Mouse (Mus musculus) testis, adult 2 months (tissue): ENCODE results near the gene Hcls1. TPM values are rescaled to one million over a fixed set of nuclear protein-coding genes. Genes with fewer than 3 reads are reported as not detected.

Source experiments
- H3K27ac ChIP-seq: fragments of 200-500 bp; 2 replicates; pipeline ENCODE4 v1.5.1; 2012; ENCODE audit warnings: low read depth, low read length; ENCODE audit not compliant: control insufficient read depth, insufficient read depth
- H3K27me3 ChIP-seq: fragments of 200-500 bp; 2 replicates; pipeline ENCODE4 v1.6.1; 2012; ENCODE audit warnings: mild to moderate bottlenecking, low read length, moderate library complexity; ENCODE audit not compliant: control insufficient read depth, insufficient read depth
- H3K36me3 ChIP-seq: fragments of 200-500 bp; 2 replicates; pipeline ENCODE4 v1.6.1; 2012; ENCODE audit warnings: mild to moderate bottlenecking, low read length; ENCODE audit not compliant: control insufficient read depth, insufficient read depth
- H3K4me1 ChIP-seq: fragments of 200-500 bp; 2 replicates; pipeline ENCODE4 v1.6.1; 2012; ENCODE audit warnings: low read length; ENCODE audit not compliant: control insufficient read depth, insufficient read depth
- H3K4me3 ChIP-seq: fragments of 200-500 bp; 2 replicates; pipeline ENCODE4 v1.5.1; 2012; ENCODE audit warnings: low read depth, mild to moderate bottlenecking, low read length, moderate library complexity, mixed read lengths; ENCODE audit not compliant: control insufficient read depth
- CTCF ChIP-seq: fragments of 200-500 bp; IDR thresholded peaks from 2 replicates; pipeline ENCODE4 v1.5.1; 2012; ENCODE audit warnings: low read depth, mild to moderate bottlenecking, inconsistent platforms, low read length, moderate library complexity; ENCODE audit not compliant: control insufficient read depth, insufficient read depth, insufficient replicate concordance
- POLR2A ChIP-seq: fragments of 200-500 bp; IDR thresholded peaks from 2 replicates; pipeline ENCODE4 v1.6.1; 2012; ENCODE audit warnings: low read depth, mild to moderate bottlenecking, inconsistent platforms, low read length, moderate library complexity; ENCODE audit not compliant: control insufficient read depth
- polyA plus RNA-seq: library from polyadenylated mRNA; depleted of rRNA; stranded (reverse); fragments of >200 nt; gene quantifications from 2 replicates; pipeline ENCODE4 v1.2.3, GENCODE M21; 2012; rRNA removed

Gene Hcls1
- polyA plus RNA-seq, 1 experiment: 0.75 TPM

DNA sequence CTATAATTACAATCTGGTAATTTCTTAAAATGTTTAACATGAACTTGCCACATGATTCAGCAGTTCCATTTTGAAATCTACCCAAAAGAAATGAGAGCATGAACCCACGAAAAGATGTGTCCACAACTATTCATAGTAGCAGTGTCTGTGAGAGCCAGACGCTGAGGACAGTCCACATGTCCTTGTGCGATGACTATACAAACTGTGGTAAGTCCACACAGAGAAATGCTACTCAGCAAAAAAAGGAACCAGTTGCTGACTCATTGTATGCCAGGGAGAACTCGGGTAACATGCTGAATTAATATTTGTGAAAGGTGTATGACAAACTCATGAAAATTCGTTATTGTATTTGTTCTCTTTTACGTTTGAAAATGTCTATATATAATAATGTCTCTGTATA is 62.9 kb downstream of the Hcls1 start:
- H3K4me1 ChIP-seq: no peaks in the 10 kb centered on the region
- H3K27me3 ChIP-seq: no peaks in the 10 kb centered on the region
- no peak overlapping the region for H3K27ac ChIP-seq
- H3K36me3 ChIP-seq: no peaks in the 10 kb centered on the region
- no peak for TF ChIP-seq CTCF
- no peak for TF ChIP-seq POLR2A
- no peak overlapping the region for H3K4me3 ChIP-seq

DNA sequence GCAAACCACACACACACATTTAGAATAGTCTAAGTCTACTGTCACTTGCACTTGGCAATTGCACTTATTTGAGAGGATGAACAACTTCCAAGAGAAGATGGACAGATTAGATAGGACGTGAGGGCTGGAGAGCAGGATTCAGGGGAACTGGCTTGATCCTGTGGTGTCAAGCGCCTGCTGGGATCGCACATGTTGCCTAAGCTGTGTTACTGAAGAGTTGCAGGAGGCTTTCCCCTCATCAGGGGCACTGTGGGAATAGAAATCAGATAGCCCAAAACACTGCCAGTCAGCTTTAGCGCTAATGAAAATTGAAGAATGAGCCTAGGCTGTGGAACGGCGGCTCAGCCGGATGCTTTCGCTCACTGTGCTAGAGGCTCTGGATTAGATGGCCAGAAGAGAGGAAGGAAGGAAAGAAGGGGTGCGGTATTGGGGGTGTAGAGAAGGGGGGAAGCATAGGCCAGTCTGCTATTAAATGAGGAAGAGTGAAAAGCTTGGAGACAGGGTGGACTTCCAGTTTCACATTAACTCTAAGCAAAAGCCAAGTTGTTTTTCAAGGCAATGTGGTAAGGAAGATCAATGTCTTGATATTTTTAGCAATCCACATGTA is 64.7 kb downstream of the Hcls1 start:
- Histone ChIP-seq H3K4me3 (no peak overlapping the region), H3K27ac (no peak overlapping the region), H3K36me3 (no peaks in the 10 kb centered on the region), H3K4me1 (no peaks in the 10 kb centered on the region), H3K27me3 (no peaks in the 10 kb centered on the region)
- no peak for TF ChIP-seq CTCF

DNA sequence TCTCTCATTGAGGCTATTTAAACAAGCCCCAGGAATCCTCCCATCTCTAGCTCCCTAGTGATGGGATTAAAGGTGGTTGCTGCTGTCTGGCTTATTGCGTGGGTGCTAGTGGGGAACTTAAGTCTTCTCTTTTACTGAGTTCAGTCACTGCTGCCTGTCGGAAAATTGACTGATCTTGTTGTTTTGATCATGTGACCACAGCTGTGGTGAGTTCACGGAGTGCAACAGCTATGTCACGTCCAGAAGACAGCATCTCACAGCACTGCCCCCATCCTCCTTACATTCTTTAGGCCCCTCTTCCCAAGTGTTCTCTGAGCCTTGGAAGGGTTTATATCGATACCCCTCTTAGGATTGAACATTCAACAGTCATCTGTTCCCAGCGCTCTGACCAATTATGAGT is 74.5 kb downstream of the Hcls1 start:
- Histone ChIP-seq H3K27ac (no peak overlapping the region), H3K36me3 (no peaks in the 10 kb centered on the region), H3K4me1 (peaks cover 6% of the 10 kb centered on the region), H3K27me3 (no peaks in the 10 kb centered on the region), H3K4me3 (no peak overlapping the region)
- TF ChIP-seq POLR2A (no peak), CTCF (no peak)

DNA sequence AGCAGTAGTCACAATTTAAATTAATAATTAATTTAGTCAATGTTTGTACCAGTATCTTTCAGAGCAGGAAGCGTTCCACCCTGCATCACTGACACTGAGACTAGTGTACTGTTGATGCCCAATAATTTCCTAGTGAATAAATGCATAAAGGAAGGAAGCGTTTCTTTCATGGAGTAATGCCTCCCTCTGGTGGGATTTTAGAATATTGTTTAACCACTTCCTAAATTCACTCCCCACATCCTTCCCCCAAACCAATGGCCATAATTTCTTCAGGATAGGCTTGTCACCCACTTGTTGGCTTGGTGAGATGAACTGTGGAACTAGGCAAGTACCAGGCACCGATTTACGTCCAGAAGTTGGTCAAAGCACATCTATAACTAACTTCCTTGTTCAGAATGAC is 75.6 kb downstream of the Hcls1 start:
- no peak for TF ChIP-seq POLR2A
- no peak for TF ChIP-seq CTCF
- H3K4me1 ChIP-seq: peaks cover 6% of the 10 kb centered on the region
- no peak overlapping the region for H3K4me3 ChIP-seq
- H3K27me3 ChIP-seq: no peaks in the 10 kb centered on the region
- H3K27ac ChIP-seq: no peak overlapping the region
- no peaks in the 10 kb centered on the region for H3K36me3 ChIP-seq

DNA sequence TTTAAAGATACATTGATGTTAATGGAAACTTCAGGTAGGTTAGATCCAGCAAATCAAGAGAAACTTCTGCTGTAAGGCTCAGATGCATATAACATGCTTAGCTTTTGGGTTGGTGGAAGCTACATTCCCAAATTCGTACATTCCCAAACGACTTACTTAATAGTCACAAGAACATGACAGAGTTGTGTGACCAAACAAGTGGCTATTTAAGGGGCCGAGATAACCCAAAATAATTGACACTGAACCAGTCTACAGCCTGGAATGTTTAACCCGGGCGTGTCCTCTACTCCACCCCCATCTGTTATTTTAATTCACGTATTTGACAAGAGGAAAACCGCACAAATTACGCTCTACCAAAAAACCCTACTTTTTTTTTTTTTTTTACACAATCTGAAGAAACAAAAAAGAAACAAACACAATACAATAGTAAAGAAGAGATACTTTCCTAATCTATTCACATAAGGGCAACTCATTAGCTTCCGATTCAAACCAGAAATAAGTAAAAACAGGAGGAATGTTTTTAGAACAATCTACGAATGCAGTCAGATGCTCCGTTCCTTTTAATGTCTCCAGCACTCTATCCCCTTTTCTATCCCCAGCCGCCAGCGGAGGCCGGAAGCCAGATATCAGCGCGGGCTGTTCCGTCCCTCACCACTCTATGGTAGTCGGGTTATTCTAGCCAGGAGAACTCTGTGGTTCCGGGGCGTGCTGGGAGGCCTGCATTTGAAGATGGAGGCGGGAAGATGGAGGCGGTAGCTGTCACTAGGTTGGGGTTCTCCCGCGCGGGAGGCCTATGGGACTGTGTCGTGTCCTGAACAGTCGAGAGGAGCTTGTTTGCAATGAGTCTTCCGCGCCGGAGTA is 76.5 kb downstream of the Hcls1 start, which contains the start of gene Polq:
Polq (plus strand) TSS at position 726 of the 861 bp plus-strand sequence.
- Histone ChIP-seq H3K27me3 (no peaks in the 10 kb centered on the region), H3K4me1 (peaks cover 6% of the 10 kb centered on the region), H3K27ac (peak within 1 kb of the TSS; percentile 47; the same call in 1 of the 2 replicates), H3K4me3 (peak within 1 kb of the TSS; percentile 96), H3K36me3 (no peaks in the 10 kb centered on the region)
- TF ChIP-seq POLR2A: peak; percentile 77
- no peak for TF ChIP-seq CTCF

DNA sequence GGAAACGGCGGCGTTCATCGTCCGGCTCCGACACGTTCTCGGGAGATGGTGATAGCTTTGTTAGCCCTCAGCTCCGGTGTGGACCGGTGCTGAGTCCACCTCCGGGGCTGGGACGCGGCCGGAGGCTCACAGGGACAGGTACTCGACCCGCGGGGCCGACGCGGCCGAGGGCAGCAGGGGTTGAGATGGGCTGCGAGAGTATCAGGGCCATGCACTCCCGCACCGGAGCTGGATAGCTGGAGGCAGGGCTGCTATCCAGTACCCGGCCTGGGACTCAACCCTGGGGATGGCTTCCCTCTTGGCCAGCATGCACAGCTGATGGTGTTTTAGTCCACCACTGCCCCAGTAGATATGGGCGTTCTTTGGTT is 77.1 kb downstream of the Hcls1 start:
- peak overlapping the region; percentile 47; the same call in 1 of the 2 replicates for H3K27ac ChIP-seq
- H3K4me1 ChIP-seq: peaks cover 6% of the 10 kb centered on the region

DNA sequence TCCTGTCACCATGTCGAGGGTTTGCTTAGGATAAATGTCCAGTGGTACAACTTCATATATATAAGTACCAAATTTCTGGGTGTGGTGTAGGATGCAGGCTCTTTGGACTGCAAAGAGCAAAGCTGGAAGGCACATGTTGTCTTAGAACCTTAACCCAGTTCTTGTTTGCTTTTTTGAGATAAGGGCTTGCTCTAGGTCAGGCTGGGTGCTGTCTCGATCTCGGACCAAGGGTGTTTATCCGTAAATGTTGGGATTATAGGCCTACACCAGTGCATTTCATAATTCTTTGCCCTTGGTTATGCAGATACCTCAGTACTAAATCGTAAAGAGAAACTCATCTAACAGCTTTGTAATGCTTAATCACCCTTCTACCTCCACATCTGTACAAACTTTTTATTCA is 77.6 kb downstream of the Hcls1 start:
- TF ChIP-seq POLR2A (no peak), CTCF (no peak)
- Histone ChIP-seq H3K4me1 (peaks cover 6% of the 10 kb centered on the region), H3K27ac (no peak overlapping the region), H3K4me3 (peak overlapping the region; percentile 96), H3K36me3 (no peaks in the 10 kb centered on the region), H3K27me3 (no peaks in the 10 kb centered on the region)

More for the DNA sequence above, 77.1 kb downstream of the Hcls1 start:
- Histone ChIP-seq H3K4me3 (peak overlapping the region; percentile 96), H3K27me3 (no peaks in the 10 kb centered on the region), H3K36me3 (no peaks in the 10 kb centered on the region)
- TF ChIP-seq POLR2A (no peak), CTCF (no peak)

Other genes starting within 250 kb of the Hcls1 start
- 0.04 and 0.45 TPM in 2 replicates for gene Ildr1, start 241.0 kb upstream of the Hcls1 start, polyA plus RNA-seq
- gene Slc15a2, start 150.0 kb upstream of the Hcls1 start, polyA plus RNA-seq: 0.62 and 0.70 TPM in 2 replicates
- gene Iqcb1, start 106.6 kb upstream of the Hcls1 start, polyA plus RNA-seq: 14.2 and 16.1 TPM in 2 replicates
- 2.6 and 2.8 TPM in 2 replicates for gene Eaf2, start 60.0 kb upstream of the Hcls1 start, polyA plus RNA-seq
- gene Golgb1, start 59.8 kb upstream of the Hcls1 start, polyA plus RNA-seq: 37.1 and 49.1 TPM in 2 replicates
- gene Fbxo40, start 55.5 kb downstream of the Hcls1 start, polyA plus RNA-seq: 0.37 and 0.71 TPM in 2 replicates
- 2.3 and 2.7 TPM in 2 replicates for gene Polq, start 76.8 kb downstream of the Hcls1 start, polyA plus RNA-seq